In the genomic region with DNA sequence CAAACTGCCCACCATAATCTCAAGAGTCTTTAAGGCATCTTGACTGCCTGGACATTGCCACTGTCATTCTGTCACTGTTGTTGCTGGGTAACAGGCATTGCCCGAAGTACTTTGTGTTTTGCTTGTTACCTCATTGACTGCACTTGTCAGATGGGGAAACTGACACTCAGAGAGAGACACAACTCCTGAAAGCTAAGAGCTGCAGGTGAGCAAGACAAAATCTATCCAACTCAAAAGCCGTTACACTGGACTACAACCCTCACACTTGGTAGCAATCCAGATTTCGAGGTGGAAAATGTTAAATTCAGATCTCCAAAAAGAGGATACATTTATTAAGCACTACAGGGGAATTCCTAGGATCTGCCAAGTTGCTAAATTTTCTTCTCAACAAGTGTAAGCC, we compare ENCODE assay signal across 8 mouse cellular contexts. TPM values are rescaled to one million over a fixed set of nuclear protein-coding genes. Genes with fewer than 3 reads are reported as not detected.
DNase-seq lines count a peak whose midpoint lies in the region; ATAC-seq and TF ChIP-seq lines count a peak whose summit lies in the region.

No protein-coding gene starts in this region.

- peak overlapping the region; percentile 85 for H3K27ac ChIP-seq in kidney, adult 2 months (ENCODE audit: insufficient read depth, low read depth, low read length)
- no peak overlapping the region for H3K27ac ChIP-seq in liver, embryonic 12.5 days

- peak; percentile 8 for DNase-seq in embryo, embryonic 10.5 days (ENCODE audit: low spot score)
- DNase-seq in embryo, embryonic 11 days: no peak
- no peak for DNase-seq in kidney, adult 2 months
- no peak for DNase-seq in kidney, adult 11 months
- no peak for DNase-seq in thymus, postnatal 14 days
- no peak for DNase-seq in urinary bladder, adult 2 months (ENCODE audit: low spot score)

- H3K9ac ChIP-seq in liver, embryonic 12.5 days: no peak overlapping the region

- no peak for ATAC-seq in liver, embryonic 12.5 days

- no peaks in the 10 kb centered on the region for H3K27me3 ChIP-seq in kidney, adult 2 months (replicated peaks; ENCODE audit: control insufficient read depth, insufficient read depth, low read length)
- H3K27me3 ChIP-seq in E14TG2a.4 (ENCODE audit: insufficient read depth, low read length): no peaks in the 10 kb centered on the region
- no peaks in the 10 kb centered on the region; the same call in 1 of the 2 replicates for H3K27me3 ChIP-seq in liver, embryonic 12.5 days (replicated peaks)

- H3K4me2 ChIP-seq in liver, embryonic 12.5 days: peak overlapping the region; percentile 77

- TF ChIP-seq POLR2A in kidney, adult 2 months (IDR thresholded peaks at IDR 0.05; ENCODE audit: low read depth, low read length): no peak

- peaks cover 8% of the 10 kb centered on the region; the same call in 1 of the 2 replicates for H3K4me1 ChIP-seq in kidney, adult 2 months (ENCODE audit: control insufficient read depth, insufficient read depth, low read length)
- peaks cover 12% of the 10 kb centered on the region for H3K4me1 ChIP-seq in E14TG2a.4 (replicated peaks; ENCODE audit: low read depth, low read length)
- peaks cover 15% of the 10 kb centered on the region for H3K4me1 ChIP-seq in liver, embryonic 12.5 days

- 79% methylated on average over 3 of the region's 3 CpGs for WGBS in kidney, adult 2 months
- 59% methylated on average over 3 of the region's 3 CpGs for whole genome bisulfite sequencing in liver, embryonic 12.5 days (ENCODE audit: insufficient replicate concordance)

- no peak for TF ChIP-seq CTCF in kidney, adult 2 months (conservative IDR thresholded peaks at IDR 0.05; ENCODE audit: insufficient read depth, insufficient read length, low read depth, low read length)
- no peak for TF ChIP-seq CTCF in E14TG2a.4 (conservative IDR thresholded peaks at IDR 0.05; ENCODE audit: low read length)

- no peaks in the 10 kb centered on the region; the same call in 1 of the 2 replicates for H3K36me3 ChIP-seq in kidney, adult 2 months (ENCODE audit: control insufficient read depth, insufficient read depth, low read length)
- H3K36me3 ChIP-seq in E14TG2a.4 (ENCODE audit: insufficient read depth, low read length): no peaks in the 10 kb centered on the region
- no peaks in the 10 kb centered on the region for H3K36me3 ChIP-seq in liver, embryonic 12.5 days

- H3K4me3 ChIP-seq in kidney, adult 2 months (ENCODE audit: insufficient read depth, low read depth, low read length): no peak overlapping the region
- peak overlapping the region; percentile 82; the same call in 1 of the 2 replicates for H3K4me3 ChIP-seq in E14TG2a.4 (replicated peaks; ENCODE audit: low read length)
- peak overlapping the region; percentile 75; the same call in 1 of the 2 replicates for H3K4me3 ChIP-seq in liver, embryonic 12.5 days

- H3K9me3 ChIP-seq in E14TG2a.4 (ENCODE audit: low read length): no peaks in the 10 kb centered on the region
- H3K9me3 ChIP-seq in liver, embryonic 12.5 days (replicated peaks): no peaks in the 10 kb centered on the region

RNA-seq across cellular contexts. Expression of gene Cpped1, which starts 0.6 kb away (rescaled TPM):
- polyA plus RNA-seq in kidney, adult 2 months (2012; rRNA removed): 36.0 and 39.9 TPM in 2 replicates
- polyA plus RNA-seq in liver, embryonic 12.5 days (2016; fragmentation: Nextera tagmentation; extraction: Ambion mirVana): 12.4 and 14.3 TPM in 2 replicates
- 14.0 and 22.6 TPM in 2 replicates for polyA plus RNA-seq in urinary bladder, adult 2 months (2012; rRNA removed)
